21 mouse cellular contexts compared by ENCODE assay signal in genomic region chr14:88427370-88427769, GRCm38 (mm10). TPM values are rescaled to one million over a fixed set of nuclear protein-coding genes. Genes with fewer than 3 reads are reported as not detected.
"Had no signal": no experiment of that assay in that cellular context is flagged by ENCODE, and none has a peak within 500 bp of the region (broad histone marks: within the 10 kb centered on the region; RNA-seq: fewer than 3 reads in every experiment).

No protein-coding gene starts in this region.

- DNase-seq: lung, adult 2 months; lung, postnatal 14 days; lung, postnatal 36 days; right cerebral cortex, postnatal 14 days; thymus, adult 2 months; thymus, postnatal 25 days; thymus, postnatal 4 days had no signal

- H3K4me3 ChIP-seq: lung, embryonic 15.5 days; megakaryocyte, embryonic 14.5 days; midbrain, embryonic 13.5 days; midbrain, embryonic 15.5 days; neural tube, embryonic 12.5 days; stomach, embryonic 15.5 days had no signal

- H3K9me3 ChIP-seq: lung, embryonic 15.5 days; megakaryocyte, embryonic 14.5 days; midbrain, embryonic 13.5 days; midbrain, embryonic 15.5 days; neural tube, embryonic 12.5 days; stomach, embryonic 15.5 days had no signal

- ATAC-seq: lung, postnatal 0 days; midbrain, embryonic 13.5 days; midbrain, embryonic 15.5 days had no signal

- H3K27ac ChIP-seq: lung, embryonic 15.5 days; macrophage; midbrain, embryonic 13.5 days; midbrain, embryonic 15.5 days; neural tube, embryonic 12.5 days; stomach, embryonic 15.5 days; stomach, postnatal 0 days had no signal

- H3K36me3 ChIP-seq: lung, embryonic 15.5 days; midbrain, embryonic 13.5 days; midbrain, embryonic 15.5 days; neural tube, embryonic 12.5 days; stomach, embryonic 15.5 days had no signal

- H3K4me2 ChIP-seq: lung, embryonic 15.5 days; midbrain, embryonic 11.5 days; midbrain, embryonic 13.5 days; midbrain, embryonic 15.5 days; neural tube, embryonic 12.5 days; stomach, embryonic 15.5 days had no signal

- H3K4me1 ChIP-seq: lung, embryonic 15.5 days; megakaryocyte, embryonic 14.5 days; midbrain, embryonic 13.5 days; midbrain, embryonic 15.5 days; neural tube, embryonic 12.5 days; stomach, embryonic 15.5 days had no signal

- H3K9ac ChIP-seq: lung, embryonic 15.5 days; midbrain, embryonic 13.5 days; midbrain, embryonic 15.5 days; neural tube, embryonic 12.5 days; stomach, embryonic 15.5 days had no signal

- H3K27me3 ChIP-seq: lung, embryonic 15.5 days; megakaryocyte, embryonic 14.5 days; midbrain, embryonic 13.5 days; midbrain, embryonic 15.5 days; neural tube, embryonic 12.5 days; stomach, embryonic 15.5 days had no signal

RNA-seq across cellular contexts. Expression of gene Pcdh20, which starts 43.8 kb away (rescaled TPM):
- total RNA-seq: megakaryocyte progenitor cell, adult 5-6 weeks; monocyte, adult 5-6 weeks had no signal
- polyA plus RNA-seq: macrophage; spleen, adult 2 months; testis, adult 2 months had no signal
